Mouse (Mus musculus): ENCODE results near the gene Cog7.

Gene Cog7

DNA sequence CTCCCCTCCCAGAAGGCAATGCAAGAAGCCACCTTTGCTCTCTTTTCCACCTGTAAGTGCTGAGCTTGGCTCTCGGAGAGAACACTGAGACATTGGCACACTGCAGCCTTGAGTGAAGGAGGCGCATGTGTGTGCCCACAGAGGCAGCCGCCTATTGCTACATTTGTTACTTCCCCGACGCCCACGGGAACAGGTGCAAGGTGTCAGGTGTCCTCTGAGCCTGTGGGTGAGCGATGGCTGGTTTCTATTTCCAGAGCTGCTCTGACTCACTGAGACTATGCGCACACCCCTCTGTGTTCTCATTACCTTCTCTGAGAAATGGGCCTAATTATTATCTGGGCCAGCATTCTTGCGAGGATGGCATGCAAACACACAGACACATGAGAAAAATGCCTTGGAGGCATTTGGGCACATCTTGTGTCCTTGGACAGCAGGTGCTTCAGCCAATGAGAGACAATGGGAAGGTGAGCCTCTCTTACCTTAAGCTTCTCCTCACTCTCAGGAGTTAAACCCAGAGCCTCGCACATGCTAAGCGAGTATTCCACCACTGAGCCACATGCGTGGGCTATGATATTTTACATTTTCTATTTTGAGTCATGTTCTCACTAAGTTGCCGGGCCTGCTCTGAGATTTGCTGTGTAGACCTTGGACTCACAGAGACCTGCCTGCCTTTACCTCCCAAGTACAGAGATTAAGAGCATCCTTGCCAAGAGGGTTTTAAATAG, 90.7 kb downstream of the Cog7 start:
- DNase-seq, result no peak

DNA sequence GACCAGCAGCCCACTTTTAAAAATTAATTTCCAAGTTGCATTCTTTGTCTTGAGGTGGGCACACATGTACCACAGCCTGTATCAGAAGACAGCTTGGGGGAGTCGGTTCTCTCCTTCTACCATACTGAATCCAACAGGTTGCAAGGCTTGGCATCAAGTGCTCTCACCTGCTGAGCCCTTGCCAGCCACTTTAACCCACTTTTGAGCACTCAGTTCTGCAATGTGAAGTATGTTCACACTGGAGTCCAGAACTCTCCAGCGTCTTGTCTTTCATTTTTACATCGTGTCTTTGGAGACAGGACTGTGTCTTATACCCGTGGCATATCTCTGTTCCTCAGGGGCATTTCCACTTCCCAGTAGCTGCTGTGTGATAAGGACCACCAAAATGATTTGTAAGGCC, 101.3 kb downstream of the Cog7 start:
- DNase-seq, result no peak

DNA sequence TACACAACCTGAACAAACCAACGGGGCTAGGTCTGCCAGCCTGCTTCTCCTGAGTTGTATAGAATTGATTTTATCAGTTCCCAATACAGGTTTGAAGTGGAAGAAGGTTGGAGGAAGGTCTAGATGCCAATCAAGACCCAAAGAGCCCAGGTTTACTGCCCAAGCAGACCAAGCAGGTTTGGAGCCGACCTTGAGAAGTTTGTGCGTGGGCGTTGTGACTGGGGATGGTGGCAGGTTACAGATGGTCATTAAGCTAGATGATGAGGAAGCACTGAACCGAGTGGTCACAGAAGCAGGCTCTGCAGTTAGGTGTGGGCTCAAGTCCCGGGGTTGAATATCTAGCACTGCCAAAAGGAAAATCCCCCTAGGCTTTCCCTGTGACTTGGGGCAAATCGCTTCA, 106.7 kb downstream of the Cog7 start:
- no peak for DNase-seq

DNA sequence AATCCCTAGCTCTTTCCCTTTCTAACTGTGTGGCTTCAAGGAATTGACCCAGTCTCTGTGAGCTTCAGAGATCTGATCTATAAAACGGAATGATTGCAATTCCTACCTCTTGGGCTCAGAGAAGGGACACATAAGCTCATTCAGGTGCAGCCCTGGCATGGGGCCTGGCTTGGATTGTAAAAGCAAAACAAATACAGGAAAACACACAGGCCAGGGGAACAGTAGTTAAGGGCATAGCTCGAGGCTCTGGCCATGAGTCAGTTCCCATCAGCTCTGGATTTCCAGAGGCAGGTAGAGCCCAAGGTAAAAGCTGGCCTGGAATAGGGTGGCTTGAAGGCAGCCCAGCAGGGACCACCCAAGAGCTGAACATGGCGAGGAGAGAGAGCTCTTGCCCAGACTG, 107.5 kb downstream of the Cog7 start:
- DNase-seq, result no peak

DNA sequence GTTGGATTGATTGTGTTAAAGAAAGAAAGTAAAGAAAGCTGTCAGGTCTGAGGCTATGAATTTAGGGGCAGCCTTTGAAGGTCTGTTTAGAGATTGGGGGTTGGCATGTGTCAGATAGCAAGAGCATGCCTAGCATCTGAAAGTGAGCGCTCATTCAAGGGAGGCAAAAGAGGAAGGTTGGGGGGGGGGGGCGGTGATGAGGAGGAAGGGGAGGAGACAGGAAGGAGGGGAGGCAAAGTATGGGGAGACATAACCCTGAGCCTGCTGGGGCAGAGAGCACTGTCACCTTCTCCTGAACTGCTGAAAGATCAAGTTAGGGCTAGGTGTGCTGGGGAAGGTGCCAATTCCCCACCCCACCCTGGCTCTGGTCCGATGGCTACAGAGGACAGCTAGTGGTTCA, 109.9 kb downstream of the Cog7 start:
- DNase-seq, result no peak

DNA sequence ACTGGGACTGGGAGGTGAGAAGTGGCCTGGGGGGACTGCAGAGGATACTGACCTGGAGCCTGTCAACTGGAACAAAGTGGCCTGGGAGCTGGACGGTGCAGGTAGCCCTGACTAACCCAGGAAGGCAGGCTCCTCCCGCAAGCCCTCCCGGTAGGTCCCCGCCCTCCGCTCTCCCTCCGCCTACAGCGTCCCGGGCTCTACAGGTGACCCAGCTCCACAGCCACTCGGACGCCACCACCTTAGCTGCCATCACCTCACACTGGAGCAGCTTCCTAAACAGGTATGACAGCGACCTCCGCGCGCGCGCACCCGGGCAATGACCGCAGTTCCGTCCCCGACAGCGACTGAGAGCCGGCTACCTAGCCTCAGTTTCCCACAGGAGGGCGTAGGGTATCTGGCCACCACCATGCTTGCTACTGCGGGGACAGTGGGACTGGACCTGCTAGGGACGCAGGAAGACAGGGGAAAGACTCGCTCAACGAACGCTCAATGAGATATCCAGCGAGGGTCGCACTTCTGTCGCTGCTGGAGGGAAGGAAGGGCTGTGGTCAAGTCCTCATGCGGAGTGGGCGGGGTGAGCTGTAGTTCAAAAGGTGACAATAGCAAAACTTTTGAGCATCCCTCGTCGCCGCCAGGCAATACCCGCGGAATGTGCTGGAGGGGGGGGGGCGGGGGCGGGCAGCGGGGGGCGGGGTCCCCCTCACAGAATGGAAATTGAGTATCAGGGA, 116.5 kb downstream of the Cog7 start, which contains the start of gene Scnn1b:
Gene Scnn1b, plus strand, starts transcription at position 181 of the 728 bp plus-strand sequence.
- DNase-seq, result no peak

DNA sequence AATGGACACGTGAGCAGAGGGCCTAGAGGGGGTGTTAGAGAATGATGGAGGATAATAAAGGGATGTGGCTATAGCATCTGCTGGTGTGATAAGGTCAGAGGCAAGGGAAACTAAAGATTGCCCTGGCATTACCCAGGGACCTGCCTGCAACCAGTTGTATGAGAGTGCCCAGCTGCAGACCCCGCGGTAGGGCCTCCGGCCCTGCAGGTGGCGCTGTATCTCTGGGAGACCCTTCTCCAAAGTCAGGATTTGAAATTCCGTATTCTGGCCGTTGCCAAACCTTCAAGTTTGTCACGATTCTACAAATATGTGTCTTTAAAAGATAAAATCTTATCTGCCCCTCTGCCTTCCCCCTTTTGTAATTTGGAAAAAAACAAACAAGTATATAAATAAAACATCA, 122.6 kb downstream of the Cog7 start:
- DNase-seq, result no peak

DNA sequence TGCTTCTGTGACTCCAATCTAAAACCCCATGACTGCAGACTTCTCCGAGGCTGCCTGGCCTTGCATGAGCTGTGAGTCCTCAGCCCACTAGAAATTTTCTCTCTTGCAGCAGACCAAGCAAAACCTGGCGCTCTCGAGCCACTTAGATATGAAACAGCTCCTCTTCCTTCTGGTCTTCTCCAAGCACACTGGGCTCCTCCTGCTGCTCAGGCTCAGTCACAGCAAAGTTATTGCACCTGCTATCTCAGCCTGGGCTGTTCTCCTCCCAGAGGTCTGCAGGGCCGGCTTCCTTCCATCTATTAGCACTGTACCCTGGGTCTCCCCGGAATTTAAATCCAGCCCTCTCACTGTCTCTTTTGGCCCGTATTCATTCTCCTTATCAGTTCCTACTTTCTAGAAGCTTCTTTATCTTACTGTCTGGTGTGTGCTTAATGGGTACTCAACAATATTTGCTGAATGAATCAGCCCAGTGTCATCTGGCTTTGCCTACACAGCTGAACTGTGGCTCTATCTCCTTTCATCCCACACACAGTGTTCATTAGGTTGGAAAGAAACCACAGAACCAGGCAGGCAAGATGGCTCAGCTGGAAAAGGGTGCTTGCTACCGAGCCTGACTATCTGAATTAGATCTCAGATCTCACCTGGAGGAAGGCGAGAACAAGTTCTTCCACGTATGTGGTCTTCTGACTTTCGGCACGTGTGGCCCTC, 124.2 kb downstream of the Cog7 start:
- no peak for DNase-seq

DNA sequence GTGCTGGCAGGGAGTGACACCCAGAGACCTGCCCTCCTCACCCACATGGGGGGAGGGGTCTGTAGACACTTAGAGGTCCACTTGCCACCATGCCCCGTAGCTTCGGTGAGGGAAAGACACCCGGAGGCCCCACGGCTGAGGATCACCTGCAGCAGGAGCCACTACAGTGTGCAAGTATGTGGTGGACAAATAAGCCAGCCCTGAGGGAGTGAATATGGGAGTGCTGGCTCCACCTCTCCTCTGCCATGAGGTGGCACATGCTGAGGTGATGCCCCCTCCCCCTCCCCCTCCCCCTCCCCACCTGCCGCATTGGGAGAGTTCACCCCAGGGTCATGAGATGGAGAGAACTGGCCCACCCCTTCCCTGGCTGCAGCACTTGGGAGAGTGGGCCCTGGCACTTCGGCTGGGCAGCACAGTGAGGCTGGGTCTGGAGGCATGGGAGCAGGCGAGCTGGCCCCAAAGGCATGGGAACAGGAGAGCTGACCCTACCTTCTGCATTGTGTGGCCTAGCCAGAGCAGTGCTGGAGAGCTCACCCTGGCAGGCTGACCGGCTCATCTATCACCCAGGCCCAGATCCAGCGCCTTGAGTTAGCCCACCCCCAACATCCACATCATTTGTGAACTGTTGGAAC, 132.9 kb downstream of the Cog7 start:
- DNase-seq, result no peak

DNA sequence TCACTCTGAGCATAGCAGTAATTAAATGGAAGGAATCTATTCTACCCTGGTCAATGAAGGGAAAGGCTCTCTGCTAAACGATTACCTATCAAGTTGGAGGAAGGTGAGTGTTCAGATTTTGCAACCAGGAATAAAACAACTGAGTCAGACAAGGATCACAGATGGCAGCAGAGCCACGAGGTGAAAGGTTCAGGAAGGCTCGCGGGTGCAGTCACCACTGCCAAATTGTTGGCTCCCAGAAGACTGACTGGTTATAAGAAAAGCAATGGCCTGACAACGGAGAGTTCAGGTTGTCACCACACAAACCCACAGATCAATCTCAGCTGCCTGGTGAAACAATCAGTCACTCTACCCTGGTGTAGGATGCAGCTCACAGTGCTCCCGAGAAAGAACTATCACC, 135.5 kb downstream of the Cog7 start:
- no peak for DNase-seq

DNA sequence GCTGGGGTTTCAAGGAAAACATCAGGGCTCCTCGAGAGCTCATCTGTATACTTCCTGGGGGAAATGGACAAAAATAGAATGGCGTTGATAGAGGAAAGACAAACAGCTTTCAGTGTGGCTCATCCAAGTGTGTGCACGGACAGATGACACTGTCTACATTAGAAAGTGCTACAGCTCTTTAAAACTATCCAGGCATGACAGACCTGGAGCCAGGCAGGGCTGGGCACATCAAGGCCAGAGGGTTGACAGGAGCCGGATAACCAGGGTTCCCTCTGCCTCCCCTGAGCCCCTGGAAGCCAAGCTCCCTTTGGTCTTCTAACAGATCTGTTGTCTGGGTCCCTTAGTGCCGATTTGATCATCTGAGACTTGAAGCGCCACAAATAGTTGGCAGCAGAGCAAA, 139.3 kb downstream of the Cog7 start:
- no peak for DNase-seq

DNA sequence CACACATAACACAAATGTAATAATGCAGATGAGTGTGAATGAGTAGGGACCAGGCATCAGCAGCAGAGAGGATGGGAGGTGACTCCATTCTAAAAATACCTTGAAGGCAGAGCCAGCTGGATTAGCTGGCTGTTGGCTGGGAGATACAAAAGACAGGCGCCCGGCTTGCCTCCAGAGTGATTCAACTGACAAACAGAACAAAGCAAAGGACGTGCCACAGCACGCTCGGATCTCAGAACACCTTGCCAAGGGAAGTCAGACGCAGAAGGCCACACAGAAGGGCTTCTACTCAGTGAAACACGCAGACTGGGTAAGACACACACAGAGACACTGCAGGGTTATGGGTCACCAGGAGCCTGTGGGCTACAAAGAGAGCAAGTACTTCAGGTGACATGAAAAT, 140.7 kb downstream of the Cog7 start:
- DNase-seq, result no peak

DNA sequence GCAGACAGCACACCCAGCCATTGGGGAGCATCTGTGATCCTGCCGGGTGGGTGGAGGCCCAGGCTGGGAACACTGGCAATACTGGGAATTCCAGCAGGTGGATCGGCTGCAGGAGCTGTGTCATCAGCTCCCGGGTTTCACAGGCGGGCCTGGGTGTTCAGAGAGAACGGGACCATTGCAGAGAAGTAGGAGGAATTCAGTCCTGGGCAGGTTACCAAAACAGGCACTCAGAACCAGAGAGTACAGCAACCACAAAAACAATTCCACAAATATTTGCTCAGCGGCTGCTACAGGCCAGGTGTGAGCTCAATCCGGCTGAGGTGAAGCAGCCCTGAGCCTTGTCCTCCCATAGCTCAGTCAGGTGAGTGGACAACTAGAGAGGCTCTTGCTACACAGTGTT, 144.7 kb downstream of the Cog7 start:
- DNase-seq, result no peak

DNA sequence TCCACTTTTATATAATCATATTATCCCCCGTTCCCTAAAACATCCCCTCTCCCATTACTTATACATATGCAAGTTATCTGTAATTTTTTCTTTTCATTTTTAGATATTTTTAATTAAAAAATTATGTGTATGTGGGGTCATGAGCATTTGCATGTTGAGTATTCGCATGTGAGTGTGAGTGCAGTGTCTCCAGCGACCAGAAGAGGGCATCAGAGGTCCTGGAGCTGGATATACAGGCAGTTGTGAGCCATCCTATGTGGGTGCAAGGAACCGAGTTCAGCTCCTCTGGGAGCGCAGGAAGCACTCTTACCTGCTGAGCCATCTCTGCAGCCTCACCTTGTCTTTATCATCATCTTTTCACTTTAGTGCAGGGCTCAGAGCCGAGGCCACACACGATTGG, 146.1 kb downstream of the Cog7 start:
- no peak for DNase-seq
